Mouse (Mus musculus) brain, adult 2 months (tissue): Measurements from ENCODE around the gene Fnip1.
"Not testable (repeated sequence)": the region's sequence is repeated elsewhere in the genome, so short reads cannot be mapped to it uniquely, and the experiment has no call there.

Experiments
- DNase-seq: peaks from one replicate; pipeline ENCODE4 v3.0.0; 2011; ENCODE audit warnings: low read depth, low spot score

Fnip1 gene

GRCm38 (mm10) chr11:54437823-54438337 lies at the start of gene Fnip1:
Fnip1 (plus strand) TSS chr11:54438199.
- DNase-seq = peak; percentile 97

GRCm38 (mm10) chr11:54390386-54390785 lies 47.6 kb upstream of the Fnip1 start:
- DNase-seq = no peak

GRCm38 (mm10) chr11:54391326-54391725 lies 46.7 kb upstream of the Fnip1 start:
- no peak for DNase-seq

GRCm38 (mm10) chr11:54396686-54397085 lies 41.3 kb upstream of the Fnip1 start:
- no peak for DNase-seq

GRCm38 (mm10) chr11:54398058-54398457 lies 39.9 kb upstream of the Fnip1 start:
- DNase-seq = no peak

- not testable (repeated sequence) for DNase-seq
Observed at GRCm38 (mm10) chr11:54400803-54401202, 37.2 kb upstream of the Fnip1 start.

GRCm38 (mm10) chr11:54404885-54405284 lies 33.1 kb upstream of the Fnip1 start:
- DNase-seq = no peak

GRCm38 (mm10) chr11:54406930-54407546 lies 31.0 kb upstream of the Fnip1 start:
- DNase-seq = no peak

- no peak for DNase-seq
Observed at GRCm38 (mm10) chr11:54410612-54411011, 27.4 kb upstream of the Fnip1 start.

GRCm38 (mm10) chr11:54413017-54413416 lies 25.0 kb upstream of the Fnip1 start:
- DNase-seq = peak; percentile 66

GRCm38 (mm10) chr11:54423007-54423406 lies 15.0 kb upstream of the Fnip1 start:
- DNase-seq = no peak

- DNase-seq = no peak
Observed at GRCm38 (mm10) chr11:54426267-54426666, 11.7 kb upstream of the Fnip1 start.

- DNase-seq = no peak
Observed at GRCm38 (mm10) chr11:54427138-54427537, 10.9 kb upstream of the Fnip1 start.

GRCm38 (mm10) chr11:54427695-54428352 lies 10.2 kb upstream of the Fnip1 start:
- DNase-seq = no peak

GRCm38 (mm10) chr11:54429224-54429623 lies 8.8 kb upstream of the Fnip1 start:
- no peak for DNase-seq

GRCm38 (mm10) chr11:54435797-54436196 lies 2.2 kb upstream of the Fnip1 start:
- DNase-seq = no peak

GRCm38 (mm10) chr11:54437310-54437822 lies 633 bp upstream of the Fnip1 start:
- no peak for DNase-seq

GRCm38 (mm10) chr11:54438366-54438781 lies 375 bp downstream of the Fnip1 start:
- peak; percentile 65 for DNase-seq

- peak; percentile 13 for DNase-seq
Observed at GRCm38 (mm10) chr11:54438991-54439690, 1.1 kb downstream of the Fnip1 start.

- DNase-seq = no peak
Observed at GRCm38 (mm10) chr11:54439691-54440029, 1.7 kb downstream of the Fnip1 start.

- DNase-seq = peak; percentile 36
Observed at GRCm38 (mm10) chr11:54450757-54451156, 12.8 kb downstream of the Fnip1 start.

- no peak for DNase-seq
Observed at GRCm38 (mm10) chr11:54454516-54454915, 16.5 kb downstream of the Fnip1 start.
